Mouse (Mus musculus) left cerebral cortex, adult 18-20 months (tissue): ENCODE results near the gene Usp39. TPM values are rescaled to one million over a fixed set of nuclear protein-coding genes. Genes with fewer than 3 reads are reported as not detected.

ENCODE experiments used
- DNase-seq, 2 experiments: peaks; one replicate each; pipeline ENCODE4 v3.0.0; 2021 to 2022; ENCODE audit warnings: low spot score in 2 of 2, mixed read lengths in 1 of 2
- total RNA-seq, 2 experiments: library from RNA; stranded (reverse); gene quantifications; 2 replicates each; pipeline ENCODE4 v1.2.3; 2021

Gene Usp39
- total RNA-seq, 2 experiments from 2014 or later = 32.6 to 33.6 TPM

- no peak for DNase-seq
Observed at GRCm38 (mm10) chr6:72303510-72303909, 41.5 kb downstream of the Usp39 start.

DNA sequence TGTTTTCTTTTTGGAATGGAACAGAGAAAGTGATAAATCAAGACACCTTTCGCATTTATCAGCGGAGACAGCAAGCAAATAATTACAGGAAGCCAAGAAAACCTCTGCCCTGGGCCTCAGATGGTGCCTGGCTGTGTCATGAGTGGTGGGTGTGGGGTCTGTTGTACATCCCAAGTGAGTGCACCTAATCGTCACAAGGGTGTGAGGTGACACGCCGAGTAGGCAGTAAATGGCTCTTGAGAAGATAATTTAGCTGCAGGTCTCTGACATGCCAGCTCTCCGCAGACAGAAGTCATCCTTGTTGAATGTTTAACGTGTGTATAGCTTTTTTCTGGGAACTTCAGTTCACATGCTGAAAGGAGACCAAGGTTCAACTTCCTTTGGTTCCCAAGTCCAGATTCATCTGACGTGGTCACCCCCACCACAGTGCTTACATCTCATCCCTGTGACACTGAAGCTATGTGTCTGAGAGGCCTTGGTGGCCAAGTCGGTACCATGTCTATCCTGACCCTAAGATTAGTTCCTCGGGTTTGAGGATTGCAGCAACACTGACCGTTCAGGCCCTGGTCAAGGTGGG, 42.5 kb downstream of the Usp39 start:
- no peak for DNase-seq

- no peak for DNase-seq
Observed at GRCm38 (mm10) chr6:72297825-72298224, 47.2 kb downstream of the Usp39 start.

- no peak for DNase-seq
Observed at GRCm38 (mm10) chr6:72292972-72293651, 51.9 kb downstream of the Usp39 start.

- no peak for DNase-seq
Observed at GRCm38 (mm10) chr6:72289484-72289883, 55.5 kb downstream of the Usp39 start.

GRCm38 (mm10) chr6:72283914-72284313, 61.1 kb downstream of the Usp39 start:
- DNase-seq = peak in 1 of 2 experiments; percentile 45

DNA sequence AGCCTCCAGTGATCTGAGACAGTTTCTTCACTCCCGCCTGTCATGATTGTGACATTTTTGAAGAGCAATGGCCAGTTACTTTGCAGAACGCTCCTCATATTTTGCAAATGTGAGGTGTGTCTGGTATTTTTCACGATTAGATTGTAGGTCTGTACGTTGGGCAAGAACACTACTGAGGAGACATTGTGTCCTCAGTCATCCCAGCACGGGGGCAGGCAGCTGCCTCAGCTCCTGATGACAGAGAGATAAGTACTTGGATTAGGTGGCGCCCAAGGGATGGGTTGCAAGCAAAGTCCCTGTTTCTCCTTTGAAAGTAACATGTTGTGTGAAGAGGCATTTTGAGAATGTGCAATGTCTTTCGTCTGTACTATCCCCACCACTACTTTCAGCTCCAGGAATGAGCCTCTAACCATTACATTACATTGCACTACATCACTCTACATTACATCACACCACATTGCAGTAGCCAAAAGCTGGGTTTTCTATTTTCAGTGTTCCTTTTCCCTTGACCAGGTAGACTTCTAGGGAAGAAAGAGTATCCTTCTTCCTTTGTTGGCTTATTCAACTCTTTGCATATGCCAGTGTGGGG, 64.5 kb downstream of the Usp39 start:
- DNase-seq = no peak

GRCm38 (mm10) chr6:72279505-72279904, 65.5 kb downstream of the Usp39 start:
- DNase-seq = no peak

GRCm38 (mm10) chr6:72278835-72279234, 66.1 kb downstream of the Usp39 start:
- DNase-seq = no peak

- DNase-seq = no peak
Observed at GRCm38 (mm10) chr6:72277508-72278166, 67.3 kb downstream of the Usp39 start.

GRCm38 (mm10) chr6:72276972-72277441, 68.0 kb downstream of the Usp39 start:
- no peak for DNase-seq

DNA sequence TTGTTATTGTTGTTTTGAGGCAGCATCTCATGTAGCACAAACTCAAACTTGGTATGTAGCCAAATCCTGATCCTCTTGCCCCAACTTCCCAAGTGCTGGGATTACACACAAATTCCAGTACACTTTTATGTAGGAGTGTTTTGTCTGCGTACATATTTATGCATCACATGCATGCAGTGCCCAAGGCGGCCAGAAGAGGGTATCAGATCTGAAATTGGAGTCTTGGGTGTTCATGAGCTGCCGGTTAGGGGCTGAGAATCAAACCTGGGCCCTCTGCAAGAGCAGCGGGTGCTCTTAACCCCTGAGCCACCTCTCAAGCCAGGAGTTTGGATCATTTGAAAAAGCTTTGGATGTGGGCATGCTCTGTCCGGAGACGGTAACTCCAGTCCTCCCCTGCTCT, 68.8 kb downstream of the Usp39 start:
- DNase-seq = no peak

DNA sequence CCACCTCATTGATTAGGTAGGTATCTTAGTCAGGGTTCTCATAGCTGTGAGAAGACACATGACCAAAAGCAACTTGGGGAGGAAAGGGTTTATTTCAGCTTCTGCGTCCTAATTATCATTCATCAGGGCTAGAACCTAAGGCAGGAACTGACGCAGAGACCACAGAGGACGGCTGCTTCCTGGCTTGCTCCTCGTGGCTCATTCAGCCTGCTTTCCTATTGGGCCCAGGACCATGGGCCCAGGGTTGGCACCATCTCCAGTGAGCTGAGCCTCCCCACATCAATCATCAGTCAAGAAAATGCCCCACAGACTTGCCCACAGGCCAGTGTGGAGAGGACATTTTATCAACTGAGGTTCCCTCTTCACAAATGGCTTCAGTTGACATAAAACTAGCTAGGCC, 69.5 kb downstream of the Usp39 start:
- no peak for DNase-seq

DNA sequence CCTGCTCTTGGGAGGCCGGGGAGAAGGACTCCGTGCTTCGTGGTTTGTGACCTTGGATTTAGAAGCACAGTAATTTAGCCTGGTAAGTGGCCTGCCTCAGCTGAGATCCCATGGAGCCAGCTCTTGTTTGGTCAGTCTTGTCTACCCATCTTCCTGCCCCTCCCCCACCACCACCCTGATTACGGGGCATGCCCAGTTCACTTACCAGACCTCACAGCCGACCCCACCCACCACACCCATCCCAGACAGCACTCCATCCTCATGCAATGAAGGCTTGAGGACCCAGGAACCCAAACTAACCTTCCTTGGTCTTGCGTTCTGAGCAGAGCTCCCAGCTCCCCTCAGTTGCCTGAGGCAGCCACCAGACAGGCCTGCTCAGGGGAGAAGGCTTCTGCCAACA, 71.8 kb downstream of the Usp39 start:
- DNase-seq = no peak

DNA sequence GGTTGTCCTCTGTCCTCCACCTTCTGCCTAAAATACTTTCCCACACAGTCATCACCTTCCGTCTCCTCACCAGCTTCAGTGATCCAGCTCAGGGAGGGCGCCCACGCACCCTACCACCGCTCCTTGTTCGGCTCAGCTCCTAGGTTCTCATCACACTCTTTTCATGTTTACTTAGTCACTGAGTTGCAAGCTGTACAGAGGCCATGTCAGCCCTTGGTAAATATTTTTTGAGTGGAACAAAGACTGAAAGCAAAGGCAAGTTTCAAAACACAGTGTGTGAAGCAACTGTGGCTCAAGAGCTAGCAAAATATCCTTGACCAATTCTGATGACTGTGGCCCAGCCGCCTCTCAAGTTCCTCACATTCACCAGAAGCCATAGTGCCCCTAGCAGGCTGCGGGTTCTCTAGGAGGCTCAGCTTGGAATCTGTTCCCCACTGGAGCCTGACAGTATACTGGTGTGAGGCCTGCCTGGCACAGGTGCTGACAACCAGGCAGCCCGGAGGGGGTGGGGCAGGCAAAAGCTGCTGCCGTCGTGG, 72.8 kb downstream of the Usp39 start:
- no peak for DNase-seq

- peak; percentile 45 to 54 for DNase-seq
Observed at GRCm38 (mm10) chr6:72270952-72271519, 73.9 kb downstream of the Usp39 start.

DNA sequence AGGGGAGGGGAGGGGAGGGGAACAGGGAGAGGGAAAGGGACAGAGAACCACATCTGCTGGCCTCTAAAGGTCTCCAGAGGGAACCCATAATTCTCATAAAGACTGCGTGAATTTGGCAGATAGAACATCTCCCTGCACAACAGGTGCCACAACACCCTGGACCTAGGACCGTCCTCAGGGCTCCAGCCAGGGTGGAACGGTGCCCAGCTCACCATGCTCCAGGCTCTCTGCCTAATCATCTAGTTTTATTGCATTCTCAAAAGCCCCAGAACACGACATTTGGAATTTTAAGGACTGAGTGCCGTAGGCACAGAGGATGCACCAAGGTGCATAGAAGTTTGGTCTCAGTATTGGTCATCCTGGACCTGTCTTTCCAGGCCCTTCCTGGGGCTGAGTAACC, 74.7 kb downstream of the Usp39 start:
- no peak for DNase-seq
